Mouse (Mus musculus) kidney, adult 9 months (tissue): Measurements from ENCODE around the gene E030030I06Rik.
"Not testable (repeated sequence)": the region's sequence is repeated elsewhere in the genome, so short reads cannot be mapped to it uniquely, and the experiment has no call there.

Experiments used
- DNase-seq: peaks from one replicate; pipeline ENCODE4 v3.0.0; 2022

Gene E030030I06Rik

DNA sequence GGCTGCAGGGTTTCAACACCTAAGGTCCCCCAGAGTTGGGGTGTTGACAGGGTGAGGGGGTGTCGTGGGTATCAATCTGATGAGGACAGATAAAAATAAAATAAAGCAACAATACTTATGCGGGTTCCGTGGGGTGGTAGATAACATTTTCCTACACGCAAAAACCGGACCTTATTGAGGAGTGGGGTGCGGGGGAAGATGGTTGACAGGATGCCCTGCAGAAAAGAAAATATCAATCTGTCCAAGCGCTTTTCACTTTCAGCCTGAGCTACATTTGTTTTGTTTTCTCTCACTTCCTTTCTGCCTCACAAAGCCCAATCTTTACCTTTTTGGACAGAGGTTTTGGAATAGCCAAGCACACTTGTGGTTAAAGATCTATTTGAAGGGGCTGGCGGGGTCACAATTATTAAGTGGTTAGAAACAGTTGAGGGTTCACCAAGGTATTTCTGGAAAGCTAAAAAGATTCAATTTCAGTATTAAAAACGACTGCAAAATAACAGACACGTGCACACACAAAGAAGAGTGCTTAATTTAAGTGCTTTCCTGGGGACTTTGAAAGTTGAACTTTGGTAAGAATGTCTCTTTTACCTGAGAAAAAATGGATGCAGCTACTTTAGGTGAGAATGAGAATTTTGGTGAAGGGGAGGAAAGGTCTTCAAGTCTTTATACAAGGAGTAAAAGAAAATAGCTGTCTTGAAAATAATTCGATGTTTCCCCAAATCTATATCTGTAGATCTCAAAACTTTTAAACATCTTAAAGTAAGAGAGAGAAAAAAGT is 3.0 kb upstream of the E030030I06Rik start:
- not testable (repeated sequence) for DNase-seq

DNA sequence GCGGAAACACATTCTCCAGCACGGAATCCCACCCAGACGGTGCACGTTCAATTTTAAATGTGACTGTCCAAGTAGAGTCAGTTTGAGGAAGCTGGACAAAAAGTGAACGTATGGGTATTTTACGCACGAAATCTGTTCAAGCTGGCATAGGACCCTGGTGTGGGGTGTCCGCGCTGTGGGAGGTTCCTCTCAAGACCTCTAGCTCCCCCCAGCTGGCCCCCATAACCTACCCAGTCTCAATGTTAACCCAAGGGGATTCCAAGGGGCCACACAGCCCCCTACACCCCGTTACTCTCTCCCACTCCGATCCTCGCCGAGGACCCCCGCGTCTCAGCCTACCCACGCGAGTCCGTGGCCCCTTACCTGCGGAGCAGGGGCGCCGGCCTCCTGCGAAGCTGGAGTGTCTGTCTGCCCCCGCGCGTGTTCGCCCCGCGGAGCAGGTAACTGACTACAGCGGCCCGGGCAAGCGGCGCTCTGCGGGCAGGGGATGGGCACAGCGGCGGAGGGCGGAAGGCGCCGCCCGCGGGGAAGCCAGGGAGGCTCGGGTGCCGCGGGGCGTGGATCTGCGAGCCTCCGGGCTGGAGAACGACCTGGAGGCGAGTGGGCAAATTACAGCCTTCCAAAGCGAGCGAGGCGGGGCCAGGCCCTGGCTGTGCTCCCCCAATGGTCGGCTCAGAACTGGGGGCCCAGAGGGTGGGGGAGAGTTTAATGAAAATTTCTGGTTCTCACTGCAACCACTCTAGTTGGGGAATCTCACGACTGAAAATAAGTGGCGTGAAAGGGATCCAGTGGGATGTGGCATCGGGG is 2.2 kb upstream of the E030030I06Rik start:
- not testable (repeated sequence) for DNase-seq

DNA sequence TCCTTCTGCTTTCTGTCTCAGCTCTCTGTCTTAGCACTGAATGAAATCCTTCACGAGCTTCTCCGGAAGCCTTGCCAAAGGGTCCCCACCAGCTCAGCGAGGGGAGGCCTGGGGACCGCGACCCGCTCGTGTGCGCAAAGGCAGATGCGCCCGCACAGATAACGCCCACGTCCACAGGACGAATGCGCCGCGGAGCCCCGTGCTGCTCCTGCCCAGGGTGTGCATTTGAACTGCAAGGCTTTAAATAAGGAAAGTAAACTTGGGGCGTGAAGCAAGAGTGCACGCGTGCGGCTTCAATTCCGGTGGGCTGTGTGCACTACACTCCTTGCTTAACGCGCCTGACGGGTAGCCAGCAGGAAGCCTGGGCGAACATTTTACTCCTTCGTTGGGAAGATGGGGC is 1.5 kb upstream of the E030030I06Rik start:
- DNase-seq = no peak

DNA sequence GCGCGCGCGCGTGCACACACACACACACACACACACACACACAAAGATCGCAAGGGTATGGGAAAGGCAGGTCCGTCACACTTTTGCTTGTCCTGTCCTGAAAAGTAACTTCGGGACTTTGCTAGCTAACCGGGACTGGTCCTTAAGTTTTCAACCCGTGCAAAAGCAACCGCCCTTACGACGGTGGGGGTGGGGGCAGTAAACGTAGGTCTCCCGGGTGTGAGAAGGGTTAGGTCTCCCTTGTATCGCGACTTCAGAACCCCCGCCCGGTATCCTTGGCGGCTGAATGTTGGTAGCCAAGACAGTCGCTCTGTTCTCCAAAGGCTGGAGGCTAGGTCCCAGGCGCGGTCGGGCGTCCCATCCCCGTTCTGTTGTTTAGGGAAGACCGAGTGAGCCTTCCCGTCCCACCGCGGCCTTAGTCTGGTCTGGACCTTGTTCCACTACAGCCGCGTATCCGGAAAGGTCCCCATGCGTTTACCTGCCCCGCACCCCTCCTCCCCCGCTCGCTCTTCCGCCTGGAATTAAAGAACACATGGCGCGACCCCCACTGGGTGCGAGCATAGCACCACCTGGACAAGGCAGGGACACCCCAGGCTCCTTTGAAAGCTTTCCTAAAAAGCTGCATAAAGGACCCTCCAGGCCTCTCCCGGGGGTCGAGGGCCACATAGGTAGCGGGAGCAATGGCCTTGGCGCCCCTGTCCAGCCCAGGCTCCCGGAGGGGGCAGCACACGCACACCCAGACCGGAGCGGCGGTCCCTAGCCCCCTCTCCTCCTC is 808 bp upstream of the E030030I06Rik start:
- peak; percentile 32 for DNase-seq

DNA sequence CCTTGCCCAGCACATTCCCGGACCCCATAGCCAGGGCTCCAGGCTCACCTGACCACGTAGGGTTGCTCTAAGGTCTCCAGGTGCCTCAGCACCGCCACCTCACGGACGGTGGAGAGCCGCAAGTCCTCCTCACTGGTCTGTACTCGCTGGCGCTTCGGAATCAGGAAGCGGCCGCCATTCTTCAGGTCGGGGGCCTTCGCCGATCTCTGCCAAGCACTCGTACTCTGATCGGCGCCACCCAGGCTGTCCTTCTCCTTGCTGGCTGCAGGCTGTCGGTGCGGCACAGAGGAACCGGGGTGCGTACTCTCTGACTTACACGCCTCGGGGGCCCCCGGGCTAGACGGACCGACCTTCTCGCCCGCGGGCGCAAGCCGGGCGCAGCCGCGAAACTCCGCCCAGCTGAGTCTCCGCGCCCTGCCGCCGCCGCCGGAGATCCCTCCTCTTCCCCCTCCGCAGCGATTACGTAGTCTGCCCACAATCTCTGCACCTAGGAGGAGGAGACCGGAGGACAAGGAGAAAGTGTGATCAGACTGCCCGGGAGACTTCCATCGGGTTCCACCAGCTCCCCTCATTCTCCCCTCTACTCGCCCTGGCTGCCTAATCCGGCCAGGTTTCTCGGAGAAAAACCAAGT is 513 bp downstream of the E030030I06Rik start:
- peak; percentile 86 for DNase-seq

DNA sequence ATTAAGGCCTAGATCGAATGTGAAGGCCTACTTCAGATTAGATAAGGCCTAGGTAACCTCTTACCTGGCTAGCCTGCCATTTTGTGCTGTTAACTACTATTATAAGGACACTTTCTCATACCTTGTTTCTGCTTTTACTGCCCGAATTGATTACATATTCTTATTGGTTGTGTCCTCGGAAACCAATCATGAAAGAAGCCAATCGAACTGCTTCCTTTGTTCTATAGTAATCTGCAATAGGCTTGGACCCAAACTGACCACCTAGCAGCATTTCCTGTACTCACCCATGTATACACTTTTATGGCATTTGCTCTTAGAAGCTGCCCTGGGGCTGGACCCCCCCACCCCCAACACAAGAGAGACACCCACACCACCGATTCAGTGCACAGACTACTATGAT is 6.1 kb downstream of the E030030I06Rik start:
- DNase-seq = no peak

DNA sequence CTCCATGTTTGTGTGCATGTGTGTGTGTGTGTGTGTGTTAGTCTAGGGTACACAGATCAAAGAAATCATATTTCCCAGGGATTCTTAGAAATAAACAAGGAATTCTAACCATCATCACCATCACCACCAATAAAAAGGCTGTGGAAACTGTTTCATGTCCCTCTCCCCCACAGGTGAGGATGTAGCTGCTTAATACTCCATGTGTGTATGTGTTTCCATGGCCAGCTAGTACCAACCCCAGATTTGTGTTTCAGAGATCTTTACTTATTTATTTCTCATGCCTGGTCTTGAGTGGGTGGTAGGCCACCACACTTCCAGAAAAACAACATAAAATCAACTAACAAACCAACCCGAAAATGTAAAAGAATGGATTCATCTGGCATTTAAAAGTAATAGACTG is 6.9 kb downstream of the E030030I06Rik start:
- DNase-seq = not testable (repeated sequence)

DNA sequence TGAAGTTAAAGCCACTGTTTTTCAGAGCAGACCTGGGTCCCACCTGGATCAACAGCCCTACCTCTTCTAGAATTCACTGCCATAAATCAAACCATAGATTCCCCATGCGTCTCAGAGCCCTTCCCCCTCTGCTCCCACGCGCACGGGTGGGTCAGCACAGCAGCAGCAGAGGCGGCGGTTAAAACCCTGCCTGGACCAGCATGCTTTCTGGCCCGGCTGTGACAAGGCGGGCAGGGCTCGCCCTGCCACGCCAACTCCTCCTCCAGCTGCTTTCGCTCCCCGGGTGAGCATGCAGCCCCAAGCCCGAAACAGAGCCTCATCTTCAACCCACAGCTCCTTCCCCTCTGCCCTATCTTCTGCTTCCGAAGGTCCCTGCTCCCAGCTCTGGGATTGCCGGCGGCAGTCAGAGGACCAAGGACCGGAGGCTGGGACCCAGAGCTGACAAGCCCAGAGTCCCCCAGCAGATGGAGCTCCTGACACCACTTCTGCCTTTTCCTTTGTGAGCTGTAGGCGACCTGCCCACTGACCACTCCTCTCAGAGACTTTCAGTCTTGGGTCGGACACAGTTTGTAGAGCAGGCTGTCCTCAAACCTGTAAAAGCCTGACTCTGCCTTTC is 8.3 kb downstream of the E030030I06Rik start:
- DNase-seq = peak; percentile 85

DNA sequence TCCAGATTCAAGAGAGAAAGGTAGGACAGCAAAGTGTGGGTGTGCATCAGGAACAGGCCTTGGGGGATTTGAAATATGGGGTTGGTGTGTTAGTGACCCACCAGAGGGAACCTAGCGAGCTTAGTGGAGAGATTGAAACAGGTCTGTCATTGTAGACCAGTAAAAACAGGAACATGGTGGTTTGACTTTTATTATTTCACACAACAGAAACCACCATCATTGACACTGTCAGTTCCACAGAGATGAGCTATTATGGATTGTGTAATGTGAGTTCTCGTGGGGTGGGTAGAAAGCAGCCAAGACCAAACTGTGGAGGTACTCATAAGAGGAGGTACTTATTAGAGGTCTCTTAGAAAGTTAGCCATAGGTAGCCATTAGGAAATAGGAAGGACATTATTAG is 74.5 kb downstream of the E030030I06Rik start:
- DNase-seq = no peak

DNA sequence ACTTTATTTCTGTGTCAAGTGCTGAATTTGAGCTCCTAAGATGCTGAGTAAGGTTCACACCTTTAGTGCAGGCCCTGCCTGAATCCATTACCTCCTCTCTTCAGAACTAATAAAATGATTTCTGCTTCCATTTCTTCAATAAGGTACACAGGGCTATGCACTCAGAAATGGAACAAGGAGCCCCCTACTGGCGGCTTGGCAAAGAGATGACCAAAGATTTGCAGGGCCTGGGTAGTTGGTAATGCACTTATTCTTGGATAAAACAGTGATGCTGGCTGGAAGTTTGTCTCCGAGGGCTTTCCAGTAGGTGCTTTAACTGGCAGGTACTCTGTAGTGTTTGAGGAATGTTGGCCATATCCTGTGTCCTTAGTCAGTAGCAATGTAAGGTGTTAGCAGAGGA is 76.3 kb downstream of the E030030I06Rik start:
- DNase-seq = peak; percentile 18

DNA sequence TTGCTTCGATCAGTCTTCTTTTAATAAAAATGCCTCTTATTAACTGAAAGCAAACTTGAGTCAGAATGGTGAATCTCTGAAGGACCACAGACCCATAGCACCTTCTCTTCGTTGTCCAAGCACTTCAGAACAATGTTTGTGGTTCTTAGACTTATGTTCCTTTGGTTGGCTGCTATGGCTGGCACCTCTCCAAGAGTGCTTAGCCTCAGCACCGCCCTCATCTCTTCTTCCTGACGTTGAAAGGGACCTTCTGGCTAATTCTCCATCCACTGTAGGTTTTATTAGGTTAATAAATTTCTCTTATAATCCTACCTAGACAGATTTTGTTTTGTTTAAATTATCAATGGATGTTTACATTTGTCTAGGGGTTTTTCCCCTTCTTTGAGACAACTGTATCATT is 78.5 kb downstream of the E030030I06Rik start:
- no peak for DNase-seq

DNA sequence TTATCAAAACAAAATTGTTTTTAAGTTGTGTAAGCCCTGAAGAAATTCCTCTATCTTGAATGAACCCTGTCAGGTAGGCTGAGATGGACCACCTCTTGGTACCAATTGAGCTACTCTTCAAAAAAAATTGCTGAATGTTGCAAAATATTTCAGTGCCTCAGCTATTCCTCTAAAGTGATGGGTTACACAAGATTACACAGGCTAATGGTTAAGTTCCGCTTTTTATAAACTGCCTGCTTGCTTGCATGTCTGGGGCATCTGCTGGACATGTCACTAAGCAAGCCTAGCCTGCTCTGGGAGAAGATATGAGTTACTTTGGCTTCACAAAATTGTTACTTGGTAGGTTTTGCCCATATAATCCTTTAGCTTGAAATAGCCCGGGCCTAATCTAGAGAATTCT is 78.9 kb downstream of the E030030I06Rik start:
- no peak for DNase-seq

DNA sequence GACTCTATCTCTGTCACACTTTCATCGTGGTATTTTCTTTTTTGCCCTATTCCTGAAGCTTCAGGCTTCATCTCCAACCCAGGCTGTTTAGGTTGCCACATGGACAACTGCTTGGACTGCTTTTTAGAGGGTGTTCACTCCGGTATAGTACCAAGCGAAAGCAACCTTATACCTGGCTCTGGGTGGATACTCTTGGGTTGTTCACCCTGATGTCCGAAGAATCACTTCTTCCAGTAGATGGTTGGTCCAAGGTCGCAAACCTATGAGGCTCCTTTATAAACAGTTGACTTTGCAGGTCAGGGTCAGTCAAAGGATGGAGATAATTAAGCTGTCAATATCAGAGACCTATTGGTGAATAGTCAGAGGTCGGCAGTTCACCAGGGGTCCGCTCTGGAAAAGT is 81.1 kb downstream of the E030030I06Rik start, which contains the start of gene 4930444G20Rik:
Gene 4930444G20Rik, minus strand, starts transcription at position 101 of the 400 bp plus-strand sequence.
- DNase-seq = not testable (repeated sequence)
